Mouse (Mus musculus) left cerebral cortex, postnatal 4 days (tissue): Measurements from ENCODE around the gene Bola1. TPM values are rescaled to one million over a fixed set of nuclear protein-coding genes. Genes with fewer than 3 reads are reported as not detected.
A peak's percentile ranks its signal among the peaks of the same experiment; 100 is the strongest.
"Not testable (repeated sequence)": the region's sequence is repeated elsewhere in the genome, so short reads cannot be mapped to it uniquely, and the experiment has no call there.

Source experiments
- DNase-seq: peaks from one replicate; pipeline ENCODE4 v3.0.0-alpha.2; 2022
- intact Hi-C: fragments of 180-260 bp; cut with DNase I; formaldehyde crosslinking; loops from one replicate; pipeline ENCODE4 v1.15.1; 2025
- total RNA-seq, 2 experiments: library from RNA; stranded (reverse); gene quantifications; 2 replicates each; pipeline ENCODE4 v1.2.3; 2021

The Bola1 gene
- total RNA-seq, 2 experiments from 2014 or later: 18.7 to 24.7 TPM

- intact Hi-C loops: no loop called here
- DNase-seq: no peak
Observed at GRCm38 (mm10) chr3:96182382-96182776, 37.1 kb downstream of the Bola1 start.

- intact Hi-C loops: no loop called here
Observed at GRCm38 (mm10) chr3:96181510-96182381, 37.8 kb downstream of the Bola1 start.

GRCm38 (mm10) chr3:96180727-96181477 is 38.6 kb downstream of the Bola1 start, which contains the start of gene Sv2a:
Sv2a (plus strand) TSS chr3:96181151.
- DNase-seq: peak; percentile 78
- intact Hi-C loops: no loop called here

More at GRCm38 (mm10) chr3:96181510-96182381, 37.8 kb downstream of the Bola1 start:
- DNase-seq: peak; percentile 60

- intact Hi-C loops: no loop called here
- DNase-seq: peak; percentile 57
Observed at GRCm38 (mm10) chr3:96179531-96179930, 40.0 kb downstream of the Bola1 start.

- intact Hi-C loops: no loop called here
Observed at GRCm38 (mm10) chr3:96178902-96179301, 40.6 kb downstream of the Bola1 start.

GRCm38 (mm10) chr3:96178427-96178826 is 41.1 kb downstream of the Bola1 start:
- intact Hi-C loops: no loop called here
- no peak for DNase-seq

More at GRCm38 (mm10) chr3:96178902-96179301, 40.6 kb downstream of the Bola1 start:
- DNase-seq: no peak

- intact Hi-C loops: no loop called here
Observed at GRCm38 (mm10) chr3:96175251-96175650, 44.3 kb downstream of the Bola1 start.

GRCm38 (mm10) chr3:96174042-96174441 is 45.5 kb downstream of the Bola1 start:
- intact Hi-C loops: not testable (repeated sequence)

More at GRCm38 (mm10) chr3:96175251-96175650, 44.3 kb downstream of the Bola1 start:
- DNase-seq: no peak

GRCm38 (mm10) chr3:96173185-96173584 is 46.3 kb downstream of the Bola1 start:
- DNase-seq: no peak
- intact Hi-C loops: no loop called here

More at GRCm38 (mm10) chr3:96174042-96174441, 45.5 kb downstream of the Bola1 start:
- not testable (repeated sequence) for DNase-seq

GRCm38 (mm10) chr3:96172197-96173178 is 47.0 kb downstream of the Bola1 start, which contains the start of gene Sf3b4:
Sf3b4 (plus strand) TSS chr3:96172332.
- intact Hi-C loops: no loop called here
- DNase-seq: peak; percentile 88

GRCm38 (mm10) chr3:96171583-96172196 is 47.8 kb downstream of the Bola1 start:
- DNase-seq: no peak
- intact Hi-C loops: no loop called here

- intact Hi-C loops: no loop called here
- DNase-seq: no peak
Observed at GRCm38 (mm10) chr3:96170976-96171545, 48.4 kb downstream of the Bola1 start.

GRCm38 (mm10) chr3:96170276-96170675 is 49.2 kb downstream of the Bola1 start:
- DNase-seq: no peak
- intact Hi-C loops: no loop called here

- intact Hi-C loops: no loop called here
- no peak for DNase-seq
Observed at GRCm38 (mm10) chr3:96168466-96169158, 50.9 kb downstream of the Bola1 start.

GRCm38 (mm10) chr3:96163040-96163439 is 56.5 kb downstream of the Bola1 start:
- intact Hi-C loops: no loop called here
- DNase-seq: no peak

- DNase-seq: no peak
- intact Hi-C loops: no loop called here
Observed at GRCm38 (mm10) chr3:96161869-96162840, 57.4 kb downstream of the Bola1 start, which contains the start of gene Mtmr11. Mtmr11 (plus strand) TSS chr3:96162004.

- intact Hi-C loops: no loop called here
- no peak for DNase-seq
Observed at GRCm38 (mm10) chr3:96160803-96161516, 58.5 kb downstream of the Bola1 start.
